Mouse (Mus musculus) B cell, adult 2 months (primary cell): Measurements from ENCODE around the gene Pknox2.

Experiments
- DNase-seq, 2 experiments: peaks; one replicate each; pipeline ENCODE4 v3.0.0; 2022

Gene Pknox2

GRCm38 (mm10) chr9:37099595-37099994 is 47.6 kb downstream of the Pknox2 start:
- no peak for DNase-seq

GRCm38 (mm10) chr9:37098600-37098999 is 48.6 kb downstream of the Pknox2 start:
- DNase-seq = no peak

- no peak for DNase-seq
Observed at GRCm38 (mm10) chr9:37094230-37094990, 52.8 kb downstream of the Pknox2 start.

GRCm38 (mm10) chr9:37093086-37093485 is 54.1 kb downstream of the Pknox2 start:
- no peak for DNase-seq

- DNase-seq = no peak
Observed at GRCm38 (mm10) chr9:37089894-37090652, 57.1 kb downstream of the Pknox2 start.

GRCm38 (mm10) chr9:37085370-37085769 is 61.8 kb downstream of the Pknox2 start:
- no peak for DNase-seq

GRCm38 (mm10) chr9:37082246-37082645 is 65.0 kb downstream of the Pknox2 start:
- DNase-seq = no peak

GRCm38 (mm10) chr9:37080309-37080708 is 66.9 kb downstream of the Pknox2 start:
- no peak for DNase-seq

GRCm38 (mm10) chr9:37077063-37077418 is 70.2 kb downstream of the Pknox2 start:
- DNase-seq = no peak

GRCm38 (mm10) chr9:37076386-37077062 is 70.7 kb downstream of the Pknox2 start:
- no peak for DNase-seq

- no peak for DNase-seq
Observed at GRCm38 (mm10) chr9:37075903-37076302, 71.3 kb downstream of the Pknox2 start.

GRCm38 (mm10) chr9:37069391-37070312 is 77.6 kb downstream of the Pknox2 start:
- no peak for DNase-seq

GRCm38 (mm10) chr9:37067473-37067830 is 79.8 kb downstream of the Pknox2 start:
- no peak for DNase-seq

- no peak for DNase-seq
Observed at GRCm38 (mm10) chr9:37066732-37067472, 80.3 kb downstream of the Pknox2 start.

GRCm38 (mm10) chr9:37061627-37062026 is 85.6 kb downstream of the Pknox2 start:
- DNase-seq = no peak

GRCm38 (mm10) chr9:37054703-37055102 is 92.5 kb downstream of the Pknox2 start:
- DNase-seq = no peak

GRCm38 (mm10) chr9:37053601-37054512 is 93.3 kb downstream of the Pknox2 start:
- DNase-seq = no peak

- no peak for DNase-seq
Observed at GRCm38 (mm10) chr9:37053041-37053440, 94.2 kb downstream of the Pknox2 start.

GRCm38 (mm10) chr9:37051669-37052068 is 95.5 kb downstream of the Pknox2 start:
- DNase-seq = no peak

- DNase-seq = no peak
Observed at GRCm38 (mm10) chr9:37047490-37047889, 99.7 kb downstream of the Pknox2 start.

GRCm38 (mm10) chr9:37045875-37046274 is 101.3 kb downstream of the Pknox2 start:
- DNase-seq = no peak
